Mouse (Mus musculus) cerebellum, adult 9-11 months (tissue): Measurements from ENCODE around the gene Enpp5.
A peak's percentile ranks its signal among the peaks of the same experiment; 100 is the strongest.

Experiments
- DNase-seq: peaks from one replicate; pipeline ENCODE4 v3.0.0; 2022

The Enpp5 gene

GRCm38 (mm10) chr17:44078631-44079350 lies at the start of gene Enpp5:
TSS of gene Enpp5 (plus strand) at chr17:44078813.
- DNase-seq: peak; percentile 95

- no peak for DNase-seq
These were observed 49.0 kb upstream of the Enpp5 start for GRCm38 (mm10) chr17:44029616-44030015.

- peak; percentile 48 for DNase-seq
These were observed 47.6 kb upstream of the Enpp5 start for GRCm38 (mm10) chr17:44030776-44031587.

- no peak for DNase-seq
These were observed 43.6 kb upstream of the Enpp5 start for GRCm38 (mm10) chr17:44035005-44035404.

- peak; percentile 26 for DNase-seq
These were observed 40.0 kb upstream of the Enpp5 start for GRCm38 (mm10) chr17:44038656-44039055.

GRCm38 (mm10) chr17:44040449-44040848 lies 38.2 kb upstream of the Enpp5 start:
- DNase-seq: no peak

GRCm38 (mm10) chr17:44042301-44042700 lies 36.3 kb upstream of the Enpp5 start:
- no peak for DNase-seq

GRCm38 (mm10) chr17:44042861-44043260 lies 35.8 kb upstream of the Enpp5 start:
- DNase-seq: no peak

GRCm38 (mm10) chr17:44053427-44053826 lies 25.2 kb upstream of the Enpp5 start:
- DNase-seq: no peak

GRCm38 (mm10) chr17:44057123-44057522 lies 21.5 kb upstream of the Enpp5 start:
- no peak for DNase-seq

- DNase-seq: no peak
These were observed 20.5 kb upstream of the Enpp5 start for GRCm38 (mm10) chr17:44058145-44058544.

- no peak for DNase-seq
These were observed 17.8 kb upstream of the Enpp5 start for GRCm38 (mm10) chr17:44060781-44061180.

GRCm38 (mm10) chr17:44061289-44061890 lies 17.2 kb upstream of the Enpp5 start:
- DNase-seq: no peak

GRCm38 (mm10) chr17:44068876-44069275 lies 9.7 kb upstream of the Enpp5 start:
- DNase-seq: no peak

GRCm38 (mm10) chr17:44071680-44072079 lies 6.9 kb upstream of the Enpp5 start:
- no peak for DNase-seq

GRCm38 (mm10) chr17:44075601-44076000 lies 3.0 kb upstream of the Enpp5 start:
- DNase-seq: no peak

GRCm38 (mm10) chr17:44076051-44076680 lies 2.4 kb upstream of the Enpp5 start:
- peak; percentile 30 for DNase-seq

- DNase-seq: peak; percentile 39
These were observed 1.3 kb upstream of the Enpp5 start for GRCm38 (mm10) chr17:44077146-44077842.

GRCm38 (mm10) chr17:44077843-44078160 lies 811 bp upstream of the Enpp5 start:
- DNase-seq: peak; percentile 14

GRCm38 (mm10) chr17:44083156-44083555 lies 4.5 kb downstream of the Enpp5 start:
- no peak for DNase-seq

- no peak for DNase-seq
These were observed 9.6 kb downstream of the Enpp5 start for GRCm38 (mm10) chr17:44088226-44088625.

GRCm38 (mm10) chr17:44090916-44091315 lies 12.3 kb downstream of the Enpp5 start:
- DNase-seq: no peak

- DNase-seq: no peak
These were observed 12.9 kb downstream of the Enpp5 start for GRCm38 (mm10) chr17:44091512-44091911.
